Mouse (Mus musculus): ENCODE results near the gene Lbhd1.
"Not testable (repeated sequence)": the region's sequence is repeated elsewhere in the genome, so short reads cannot be mapped to it uniquely, and the experiment has no call there.

The Lbhd1 gene

GRCm38 (mm10) chr19:8871267-8872186 lies 12.0 kb upstream of the Lbhd1 start, which contains the start of gene Ubxn1:
Gene Ubxn1 (plus strand): TSS chr19:8871496.
- peak; percentile 96 for DNase-seq (ENCODE audit: extremely low read depth, low read depth)

- no peak for DNase-seq (ENCODE audit: extremely low read depth, low read depth)
Measured at GRCm38 (mm10) chr19:8872266-8872840, 11.2 kb upstream of the Lbhd1 start.

GRCm38 (mm10) chr19:8875031-8875430 lies 8.5 kb upstream of the Lbhd1 start:
- no peak for DNase-seq (ENCODE audit: extremely low read depth, low read depth)

DNA sequence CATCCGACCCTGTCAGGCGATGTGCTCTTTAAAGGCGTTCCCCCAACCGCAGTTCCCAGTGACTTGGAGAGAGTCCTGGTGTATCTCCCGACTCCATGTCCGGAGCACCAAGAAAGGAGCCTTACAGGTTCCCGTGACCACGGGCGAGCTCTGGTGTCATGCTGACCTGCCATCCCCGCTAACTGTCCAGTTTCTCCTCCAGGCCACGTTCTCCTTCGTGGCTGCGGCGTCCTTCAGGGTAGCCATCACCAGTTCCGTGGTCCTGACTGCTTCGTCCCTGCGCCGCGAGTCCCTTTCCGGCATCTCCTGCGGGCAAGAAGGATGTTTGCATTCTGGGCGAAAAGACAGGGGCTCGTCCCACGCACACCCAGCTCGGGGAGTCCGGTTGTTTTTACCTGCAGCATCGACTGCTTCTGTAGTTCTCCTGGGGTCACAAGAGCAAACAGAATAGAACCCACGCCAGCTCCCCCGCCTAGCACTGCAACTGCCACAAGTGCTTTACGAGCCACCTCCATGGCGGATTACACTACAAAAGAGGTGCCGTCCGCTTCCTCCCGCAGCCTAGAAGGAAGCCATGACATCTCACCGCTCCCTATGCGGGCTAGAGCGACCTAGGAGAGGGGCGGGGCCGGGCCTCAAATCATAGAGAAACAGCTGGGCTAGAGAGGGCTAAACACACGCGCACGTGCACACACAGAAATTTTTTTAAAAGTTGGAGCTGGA lies 3.1 kb upstream of the Lbhd1 start, which contains the start of gene Uqcc3:
Gene Uqcc3, minus strand, starts transcription at position 613 of the 723 bp plus-strand sequence.
- DNase-seq (ENCODE audit: extremely low read depth, low read depth): peak; percentile 81

GRCm38 (mm10) chr19:8881034-8881392 lies 2.5 kb upstream of the Lbhd1 start:
- no peak for DNase-seq (ENCODE audit: extremely low read depth, low read depth)

DNA sequence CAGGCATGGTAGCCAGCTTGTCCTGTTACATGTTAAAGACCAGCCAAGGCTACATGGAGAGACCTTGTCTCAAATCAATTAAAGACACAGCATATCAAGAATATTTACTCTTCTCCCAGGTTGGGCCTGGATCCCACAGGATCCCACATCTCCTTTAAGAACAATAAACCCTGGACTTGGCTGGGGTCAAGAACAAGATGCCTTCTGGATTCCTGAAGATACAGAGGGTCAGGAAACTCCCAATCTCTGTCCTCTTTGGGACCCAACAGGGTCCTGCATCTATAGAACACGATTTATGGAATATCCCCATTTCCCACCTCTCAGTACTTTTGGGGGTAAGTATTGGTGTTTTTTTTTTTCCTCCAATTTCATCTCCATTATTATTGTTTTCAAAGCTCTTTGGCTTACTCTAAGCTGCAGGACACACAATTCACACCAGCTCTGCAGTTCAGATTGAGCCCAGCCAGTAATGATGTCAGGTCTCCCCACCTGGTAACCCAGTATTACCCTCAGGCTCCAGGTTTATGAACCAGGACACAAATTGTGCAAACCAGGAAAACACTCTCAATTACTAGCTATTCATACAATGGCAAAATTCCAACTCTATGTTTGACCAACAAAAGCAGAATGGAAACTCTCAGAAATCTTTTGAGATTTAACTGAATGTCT lies 3.5 kb downstream of the Lbhd1 start:
- DNase-seq (ENCODE audit: extremely low read depth, low read depth): no peak

DNA sequence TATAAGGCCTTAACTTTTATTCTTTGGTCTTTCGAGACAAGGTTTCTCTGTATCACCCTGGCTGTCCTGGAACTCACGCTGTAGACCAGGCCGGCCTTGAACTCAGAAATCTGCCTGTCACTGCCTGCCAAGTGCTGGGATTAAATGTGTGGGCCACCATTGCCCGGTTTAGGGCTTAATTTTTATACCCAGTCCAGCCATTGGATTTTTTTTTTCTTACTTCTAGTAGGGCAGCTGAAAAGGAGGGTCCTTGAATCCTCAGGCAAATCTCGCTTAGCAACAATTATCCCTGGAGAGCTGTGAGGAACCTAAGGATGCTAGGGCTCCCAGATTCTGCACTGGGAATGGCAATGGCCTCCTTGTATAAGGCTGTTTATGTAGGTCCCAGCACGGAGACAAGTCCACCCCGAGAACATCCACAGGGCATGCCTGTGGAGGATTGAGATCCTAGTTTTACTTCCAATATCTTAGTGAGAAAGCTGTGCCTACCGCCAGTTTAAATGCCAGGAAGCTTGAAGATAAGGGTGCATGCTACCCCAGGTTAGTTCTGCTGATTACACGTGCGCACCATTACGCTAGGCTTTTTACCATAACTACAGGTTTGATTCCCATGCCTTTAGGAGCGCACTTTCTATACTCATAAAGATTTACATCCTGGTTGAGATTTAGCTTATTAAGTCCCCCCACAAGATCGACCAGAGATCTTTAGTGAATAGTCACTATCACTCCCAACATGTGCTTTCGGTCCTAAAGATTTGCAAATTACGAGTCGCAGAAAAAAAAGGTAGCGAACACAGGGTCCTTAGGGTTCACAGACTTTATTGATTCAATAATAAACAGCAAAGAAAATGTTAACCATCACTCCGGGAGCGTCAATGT lies 4.3 kb downstream of the Lbhd1 start:
- no peak for DNase-seq (ENCODE audit: extremely low read depth, low read depth)

- peak; percentile 92 for DNase-seq (ENCODE audit: extremely low read depth, low read depth)
Measured at GRCm38 (mm10) chr19:8888511-8889385, 5.2 kb downstream of the Lbhd1 start, which contains the start of the genes 1810009A15Rik and Gm49416. Gene 1810009A15Rik (plus strand): TSS chr19:8888853. Gene Gm49416 (plus strand): TSS chr19:8888926.

DNA sequence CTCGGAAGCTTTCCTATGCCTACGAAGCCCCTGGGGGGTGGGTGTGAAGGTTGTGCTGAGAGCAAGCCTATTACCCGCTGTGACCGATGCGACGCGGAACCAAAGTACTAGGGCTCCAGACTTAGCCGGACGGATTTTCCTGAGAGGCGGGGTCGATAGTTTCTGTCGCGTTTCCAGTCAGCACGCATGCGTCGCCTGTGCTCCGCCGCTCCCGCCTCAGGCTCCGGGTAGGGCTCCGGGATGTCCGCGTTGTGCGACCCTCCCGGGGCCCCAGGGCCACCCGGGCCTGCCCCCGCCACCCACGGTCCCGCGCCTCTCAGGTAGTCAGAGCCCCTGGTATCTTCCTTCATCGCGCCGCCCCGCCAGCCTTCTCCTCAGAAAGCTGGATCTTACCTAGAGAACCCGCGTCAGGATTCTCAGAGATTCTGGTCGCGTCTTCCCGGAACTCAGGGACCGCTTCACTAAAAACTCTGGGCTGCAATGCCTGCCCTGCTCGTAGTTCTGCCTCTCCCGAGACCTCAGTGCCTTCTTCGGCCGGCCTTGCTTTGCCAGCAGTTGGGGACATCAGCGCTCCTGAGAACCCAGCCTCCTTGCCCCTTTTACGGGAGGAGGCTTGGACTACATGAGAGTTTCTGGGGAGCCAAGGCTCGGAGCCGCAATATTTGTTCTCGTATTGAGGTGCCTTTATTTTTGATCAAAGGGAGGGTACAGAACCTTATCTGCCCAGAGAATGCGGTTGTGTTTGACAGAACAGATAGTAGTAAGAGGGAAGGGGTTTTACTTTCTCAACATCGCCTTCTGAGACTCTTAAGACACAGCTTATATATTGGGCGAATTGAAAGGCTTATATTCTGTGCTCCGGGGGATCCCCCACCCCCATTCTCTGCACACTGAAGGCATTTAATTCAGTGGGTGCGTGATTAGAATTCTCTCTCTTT lies 9.6 kb downstream of the Lbhd1 start, which contains the start of gene Ints5:
Gene Ints5, plus strand, starts transcription at position 177 of the 938 bp plus-strand sequence.
- DNase-seq (ENCODE audit: extremely low read depth, low read depth): peak; percentile 85

DNA sequence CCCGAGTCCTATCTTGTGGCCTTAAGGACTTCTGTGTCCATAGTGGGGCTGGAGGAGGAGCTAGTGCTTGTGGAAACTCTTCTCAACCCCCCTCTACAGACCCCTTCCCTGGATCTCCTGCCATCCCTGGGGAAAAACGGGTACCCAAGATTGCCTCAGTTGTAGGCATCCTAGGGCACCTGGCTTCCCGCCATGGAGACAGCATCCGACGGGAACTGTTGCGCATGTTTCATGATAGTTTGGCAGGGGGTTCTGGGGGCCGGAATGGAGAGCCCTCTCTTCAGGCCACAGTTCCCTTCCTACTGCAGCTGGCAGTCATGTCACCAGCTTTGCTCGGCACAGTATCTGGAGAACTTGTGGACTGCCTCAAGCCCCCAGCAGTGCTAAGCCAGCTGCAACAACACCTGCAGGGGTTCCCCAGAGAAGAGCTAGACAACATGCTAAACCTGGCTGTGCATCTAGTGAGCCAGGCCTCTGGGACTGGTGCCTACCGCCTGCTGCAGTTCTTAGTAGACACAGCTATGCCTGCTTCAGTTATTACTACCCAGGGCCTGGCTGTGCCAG lies 11.9 kb downstream of the Lbhd1 start:
- no peak for DNase-seq (ENCODE audit: extremely low read depth, low read depth)

GRCm38 (mm10) chr19:8896231-8896630 lies 12.7 kb downstream of the Lbhd1 start:
- DNase-seq (ENCODE audit: extremely low read depth, low read depth): not testable (repeated sequence)

GRCm38 (mm10) chr19:8897211-8897864 lies 13.8 kb downstream of the Lbhd1 start:
- not testable (repeated sequence) for DNase-seq (ENCODE audit: extremely low read depth, low read depth)

- peak; percentile 91 for DNase-seq (ENCODE audit: extremely low read depth, low read depth)
Measured at GRCm38 (mm10) chr19:8897865-8898495, 14.4 kb downstream of the Lbhd1 start, which contains the start of gene Ganab. Gene Ganab (plus strand): TSS chr19:8898071.

GRCm38 (mm10) chr19:8898576-8898975 lies 15.0 kb downstream of the Lbhd1 start:
- DNase-seq (ENCODE audit: extremely low read depth, low read depth): no peak

- DNase-seq (ENCODE audit: extremely low read depth, low read depth): no peak
Measured at GRCm38 (mm10) chr19:8899079-8899478, 15.5 kb downstream of the Lbhd1 start.

GRCm38 (mm10) chr19:8903412-8903811 lies 19.9 kb downstream of the Lbhd1 start:
- no peak for DNase-seq (ENCODE audit: extremely low read depth, low read depth)

DNA sequence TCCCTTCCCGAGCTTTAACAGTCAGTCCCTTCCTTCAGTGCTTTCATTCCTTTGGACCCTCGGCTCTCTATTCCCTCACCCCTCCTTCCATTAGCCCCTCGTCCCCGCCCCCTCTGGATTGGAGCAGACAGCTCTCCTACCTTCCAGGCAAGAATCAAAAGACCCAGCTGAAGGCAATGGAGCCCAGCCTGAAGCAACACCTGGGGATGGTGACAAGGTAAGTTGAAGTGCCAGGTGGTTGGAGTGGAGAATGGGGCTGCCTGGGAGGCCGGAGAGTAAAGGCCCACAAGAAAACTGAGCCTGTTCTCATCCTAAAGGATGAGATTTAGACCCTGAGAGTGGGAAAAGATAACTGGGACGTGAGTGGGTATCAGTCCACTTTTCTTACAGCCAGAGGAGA lies 25.0 kb downstream of the Lbhd1 start:
- no peak for DNase-seq (ENCODE audit: extremely low read depth, low read depth)
